Mouse (Mus musculus) C2C12 (cell line): ENCODE results near the gene Efna2. TPM values are rescaled to one million over a fixed set of nuclear protein-coding genes. Genes with fewer than 3 reads are reported as not detected.

Experiments used
- H3K27me3 ChIP-seq: one replicate; pipeline ENCODE4 v1.6.1; 2011; ENCODE audit not compliant: control insufficient read depth, insufficient read depth, insufficient read length
- H3K36me3 ChIP-seq: one replicate; pipeline ENCODE4 v1.6.1; 2011; ENCODE audit not compliant: control insufficient read depth, insufficient read depth
- H3K4me3 ChIP-seq: one replicate; pipeline ENCODE4 v1.5.1; 2011; ENCODE audit warnings: mild to moderate bottlenecking, control low read depth; ENCODE audit not compliant: poor library complexity, insufficient read depth, severe bottlenecking
- H3K79me2 ChIP-seq: one replicate; pipeline ENCODE4 v1.6.1; 2011; ENCODE audit not compliant: control insufficient read depth, insufficient read depth
- H3K79me3 ChIP-seq: one replicate; pipeline ENCODE4 v1.6.1; 2011; ENCODE audit warnings: low read depth, control low read depth
- H3ac ChIP-seq: one replicate; pipeline ENCODE3; 2011; ENCODE audit warnings: low read depth; ENCODE audit not compliant: control insufficient read depth, insufficient read length
- CEBPB ChIP-seq: IDR thresholded peaks from one replicate; pipeline ENCODE4 v1.6.1; 2011; ENCODE audit warnings: low read depth, mild to moderate bottlenecking, control low read depth, moderate library complexity
- CTCF ChIP-seq: IDR thresholded peaks from one replicate; pipeline ENCODE4 v1.5.1; 2011; ENCODE audit not compliant: control insufficient read depth, insufficient read depth, insufficient read length
- FOSL1 ChIP-seq: IDR thresholded peaks from one replicate; pipeline ENCODE4 v1.8.0; 2011; ENCODE audit warnings: mild to moderate bottlenecking, low read length; ENCODE audit not compliant: poor library complexity, insufficient read depth, severe bottlenecking
- MAX ChIP-seq: IDR thresholded peaks from one replicate; pipeline ENCODE4 v1.6.1; 2011; ENCODE audit warnings: mild to moderate bottlenecking, control low read depth
- MYOD1 ChIP-seq: IDR thresholded peaks from one replicate; pipeline ENCODE4 v1.6.1; 2011; ENCODE audit warnings: low read depth; ENCODE audit not compliant: control insufficient read depth, insufficient read length
- MYOG ChIP-seq: IDR thresholded peaks from one replicate; pipeline ENCODE4 v1.6.1; 2011; ENCODE audit not compliant: control insufficient read depth, insufficient read length; ENCODE audit errors: extremely low read depth
- USF1 ChIP-seq: IDR thresholded peaks from one replicate; pipeline ENCODE4 v1.6.1; 2011; ENCODE audit warnings: low read depth, mild to moderate bottlenecking, control low read depth, moderate library complexity
- polyA plus RNA-seq: library from polyadenylated mRNA; unstranded; fragments of >200 nt; fragmentation: generic; extraction: Trizol; gene quantifications from one replicate; pipeline ENCODE4 v1.2.1, GENCODE M21; 2012; ENCODE audit warnings: missing spikeins

Efna2 gene
- polyA plus RNA-seq, 1 experiment = 3.2 TPM

GRCm38 (mm10) chr10:80156002-80156751 is 23.1 kb upstream of the Efna2 start:
- Histone ChIP-seq H3K27me3 (no peaks in the 10 kb centered on the region), H3K36me3 (peaks cover 73% of the 10 kb centered on the region), H3K79me2 (peaks cover 64% of the 10 kb centered on the region), H3K79me3 (peaks cover 52% of the 10 kb centered on the region), H3ac (peak overlapping the region; percentile 19), H3K4me3 (no peak overlapping the region)
- TF ChIP-seq MYOD1 (no peak), CEBPB (no peak), USF1 (no peak), MAX (no peak), MYOG (no peak), CTCF (no peak), FOSL1 (no peak)

GRCm38 (mm10) chr10:80156752-80157053 is 22.6 kb upstream of the Efna2 start:
- Histone ChIP-seq H3K79me3 (peaks cover 47% of the 10 kb centered on the region), H3ac (no peak overlapping the region), H3K79me2 (peaks cover 59% of the 10 kb centered on the region), H3K36me3 (peaks cover 68% of the 10 kb centered on the region), H3K27me3 (no peaks in the 10 kb centered on the region), H3K4me3 (no peak overlapping the region)
- TF ChIP-seq MYOG (no peak), CEBPB (no peak), FOSL1 (no peak), MAX (no peak), MYOD1 (no peak), USF1 (peak; percentile 3), CTCF (no peak)

DNA sequence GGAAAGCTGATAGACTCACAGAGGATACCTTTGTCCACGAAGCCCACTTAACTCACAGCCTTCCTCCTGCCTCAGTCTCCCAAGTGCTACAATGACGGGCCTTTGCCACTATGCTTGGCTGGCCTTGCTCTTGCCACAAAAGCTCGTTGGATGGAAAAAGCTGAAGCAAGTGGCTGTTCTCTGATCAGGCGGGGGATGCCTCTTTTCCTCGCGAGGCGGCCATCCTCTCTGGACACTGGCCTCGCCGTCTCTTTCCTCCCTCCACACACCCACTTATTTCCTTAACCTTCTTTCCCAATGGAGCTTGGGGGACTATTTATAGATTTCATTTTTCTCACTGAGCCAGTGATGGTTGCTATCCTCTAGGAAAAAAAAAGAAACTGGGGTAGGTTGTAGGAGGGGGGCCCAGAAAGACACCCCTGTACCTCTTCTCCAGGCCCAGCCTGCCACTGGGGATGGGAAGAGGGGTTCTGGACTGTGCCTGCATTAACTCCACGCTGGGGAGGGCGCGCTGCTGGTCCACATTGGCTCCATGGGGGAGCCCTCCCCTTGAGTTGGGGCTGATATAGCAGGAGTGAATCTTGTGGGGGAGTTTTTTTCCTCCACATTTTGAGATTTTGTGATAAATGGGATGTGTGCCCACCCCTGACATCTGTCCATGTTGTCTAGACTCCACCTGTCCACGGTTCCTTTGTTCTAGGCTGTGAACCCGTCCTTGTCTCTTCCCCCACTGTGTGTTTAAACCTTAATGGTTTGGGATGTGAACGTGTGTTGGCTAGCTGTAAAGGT is 21.9 kb upstream of the Efna2 start:
- Histone ChIP-seq H3K79me3 (peaks cover 40% of the 10 kb centered on the region), H3K36me3 (peaks cover 62% of the 10 kb centered on the region), H3ac (no peak overlapping the region), H3K4me3 (no peak overlapping the region), H3K27me3 (no peaks in the 10 kb centered on the region), H3K79me2 (peaks cover 52% of the 10 kb centered on the region)
- TF ChIP-seq FOSL1 (no peak), MAX (no peak), CTCF (no peak), MYOG (no peak), MYOD1 (no peak), CEBPB (no peak), USF1 (no peak)

DNA sequence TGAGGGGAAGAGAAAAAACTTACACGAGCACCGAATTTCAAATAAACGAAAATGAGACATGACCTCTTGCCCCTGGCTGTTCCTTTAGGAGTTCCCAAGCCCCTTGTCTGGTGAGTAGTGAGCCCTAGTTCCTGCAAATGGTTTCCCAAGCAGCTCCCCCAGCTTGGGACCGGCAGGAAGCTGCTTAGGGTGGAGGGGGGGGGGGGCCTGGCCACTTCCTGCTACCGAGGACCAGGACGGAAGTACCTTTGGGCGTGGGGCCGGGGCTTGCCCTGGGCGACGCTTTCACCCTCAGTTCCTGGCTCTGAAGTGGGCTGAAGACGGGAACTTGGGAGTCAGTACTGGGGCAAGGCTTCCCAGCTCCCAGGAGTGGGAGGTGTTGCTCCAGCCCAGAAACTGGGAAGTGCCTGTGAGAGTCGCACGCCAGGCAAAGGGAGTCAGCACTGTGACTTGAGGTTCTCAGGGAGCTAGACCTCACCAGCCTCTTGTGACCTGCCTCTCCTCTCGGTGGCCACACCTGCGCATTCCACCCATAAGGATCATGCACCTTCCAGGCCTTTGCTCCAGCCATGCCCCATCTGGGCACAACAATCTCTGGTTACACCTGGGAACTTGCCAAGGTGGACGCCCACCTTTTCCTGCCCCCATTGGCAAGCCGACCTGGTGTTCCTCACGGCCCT is 20.8 kb upstream of the Efna2 start:
- no peak overlapping the region for H3ac ChIP-seq
- H3K36me3 ChIP-seq = peaks cover 51% of the 10 kb centered on the region
- no peak for TF ChIP-seq USF1
- no peak for TF ChIP-seq FOSL1
- no peak for TF ChIP-seq MYOG
- TF ChIP-seq MAX = no peak
- TF ChIP-seq CEBPB = no peak
- TF ChIP-seq CTCF = no peak
- no peak for TF ChIP-seq MYOD1
- peak overlapping the region; percentile 21 for H3K4me3 ChIP-seq
- peaks cover 29% of the 10 kb centered on the region for H3K79me3 ChIP-seq
- H3K79me2 ChIP-seq = peaks cover 41% of the 10 kb centered on the region
- no peaks in the 10 kb centered on the region for H3K27me3 ChIP-seq

DNA sequence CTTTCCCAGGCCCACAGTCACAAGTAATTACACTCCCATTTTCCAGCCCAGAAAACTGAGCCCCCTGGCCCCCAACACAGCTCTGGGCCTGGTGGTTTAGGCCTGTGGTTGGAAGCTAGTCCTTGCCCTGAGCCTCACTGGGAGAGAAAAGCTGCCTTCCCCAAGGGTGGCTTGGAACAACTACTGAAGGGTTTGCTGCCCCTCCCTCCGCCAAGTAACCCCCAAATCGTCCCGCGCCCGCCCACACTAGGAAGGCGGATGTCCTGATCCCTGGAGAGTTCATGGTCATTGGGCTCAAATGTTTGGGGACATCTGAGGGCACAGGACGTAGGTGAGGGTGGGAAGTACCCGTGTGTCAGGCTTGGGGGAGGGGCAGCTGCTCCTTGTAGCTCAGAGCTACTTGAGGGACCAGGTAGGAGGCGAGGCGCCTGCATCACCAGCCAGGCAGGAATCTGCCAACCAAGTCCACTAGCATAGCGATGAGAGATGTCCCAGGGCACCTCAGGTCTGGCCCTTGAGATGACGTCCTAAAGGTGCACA is 20.2 kb upstream of the Efna2 start:
- no peaks in the 10 kb centered on the region for H3K27me3 ChIP-seq
- peaks cover 45% of the 10 kb centered on the region for H3K36me3 ChIP-seq
- H3K79me3 ChIP-seq = peaks cover 23% of the 10 kb centered on the region
- peak overlapping the region; percentile 43 for H3ac ChIP-seq
- H3K4me3 ChIP-seq = peak overlapping the region; percentile 27
- H3K79me2 ChIP-seq = peaks cover 35% of the 10 kb centered on the region
- no peak for TF ChIP-seq CTCF
- TF ChIP-seq MYOD1 = no peak
